Comparison of ENCODE assay signal across 20 mouse cellular contexts in genomic region chr10:85291733-85292476, GRCm38 (mm10).
DNase-seq lines count a peak whose midpoint lies in the region; ATAC-seq and TF ChIP-seq lines count a peak whose summit lies in the region.
"Had no signal": no experiment of that assay in that cellular context is flagged by ENCODE, and none has a peak within 500 bp of the region (broad histone marks: within the 10 kb centered on the region; RNA-seq: fewer than 3 reads in every experiment).

No protein-coding gene starts in this region.

- H3K9ac ChIP-seq in hindbrain, embryonic 13.5 days = no peak overlapping the region
- no peak overlapping the region for H3K9ac ChIP-seq in hindbrain, embryonic 11.5 days (ENCODE audit: low read depth, low read length)
- no peak overlapping the region for H3K9ac ChIP-seq in forebrain, embryonic 14.5 days (ENCODE audit: low read length)
- H3K9ac ChIP-seq in hindbrain, embryonic 15.5 days = no peak overlapping the region
- no peak overlapping the region for H3K9ac ChIP-seq in midbrain, postnatal 0 days (replicated peaks; ENCODE audit: low read length, poor library complexity, severe bottlenecking)
- H3K9ac ChIP-seq: kidney, embryonic 15.5 days had no signal

- H3K9me3 ChIP-seq in hindbrain, embryonic 13.5 days = no peaks in the 10 kb centered on the region
- no peaks in the 10 kb centered on the region for H3K9me3 ChIP-seq in hindbrain, embryonic 11.5 days (ENCODE audit: control insufficient read depth, low read length)
- H3K9me3 ChIP-seq in forebrain, embryonic 14.5 days (replicated peaks; ENCODE audit: control insufficient read depth, low read length) = no peaks in the 10 kb centered on the region
- no peaks in the 10 kb centered on the region for H3K9me3 ChIP-seq in hindbrain, embryonic 15.5 days
- H3K9me3 ChIP-seq in midbrain, postnatal 0 days (ENCODE audit: low read length) = no peaks in the 10 kb centered on the region
- H3K9me3 ChIP-seq: heart, embryonic 10.5 days; kidney, embryonic 15.5 days; limb, embryonic 10.5 days had no signal

- peaks cover 21% of the 10 kb centered on the region for H3K4me1 ChIP-seq in hindbrain, embryonic 13.5 days (replicated peaks)
- no peaks in the 10 kb centered on the region for H3K4me1 ChIP-seq in hindbrain, embryonic 11.5 days (replicated peaks; ENCODE audit: control insufficient read depth, insufficient read depth, low read length)
- peaks cover 12% of the 10 kb centered on the region for H3K4me1 ChIP-seq in forebrain, embryonic 14.5 days (ENCODE audit: control insufficient read depth, insufficient read depth, low read length)
- peaks cover 10% of the 10 kb centered on the region for H3K4me1 ChIP-seq in hindbrain, embryonic 15.5 days (replicated peaks)
- H3K4me1 ChIP-seq in midbrain, postnatal 0 days (ENCODE audit: insufficient read depth, low read length) = peaks cover 5% of the 10 kb centered on the region; the same call in 1 of the 2 replicates
- H3K4me1 ChIP-seq: heart, embryonic 10.5 days; kidney, embryonic 15.5 days; limb, embryonic 10.5 days had no signal

- peak; percentile 67 for ATAC-seq in hindbrain, embryonic 13.5 days (ENCODE audit: low FRiP score)
- no peak for ATAC-seq in hindbrain, embryonic 11.5 days (ENCODE audit: low FRiP score)
- ATAC-seq in forebrain, embryonic 14.5 days = peak; percentile 84
- 0 out of 2 replicates have a peak, but pooled peaks have one; percentile 59 for ATAC-seq in hindbrain, embryonic 15.5 days (ENCODE audit: low FRiP score, low read depth)
- no peak for ATAC-seq in midbrain, postnatal 0 days (ENCODE audit: low FRiP score)
- ATAC-seq: activated CD4-positive, CD25-positive, alpha-beta regulatory T cell, adult 4 months; inflammation-experienced regulatory T-cells, adult 6 months; Patski had no signal

- no peaks in the 10 kb centered on the region for H3K27me3 ChIP-seq in hindbrain, embryonic 13.5 days
- no peaks in the 10 kb centered on the region for H3K27me3 ChIP-seq in hindbrain, embryonic 11.5 days (ENCODE audit: control insufficient read depth, insufficient read depth, low read length)
- no peaks in the 10 kb centered on the region for H3K27me3 ChIP-seq in forebrain, embryonic 14.5 days (replicated peaks; ENCODE audit: control insufficient read depth, insufficient read depth, low read length)
- no peaks in the 10 kb centered on the region for H3K27me3 ChIP-seq in hindbrain, embryonic 15.5 days
- no peaks in the 10 kb centered on the region for H3K27me3 ChIP-seq in midbrain, postnatal 0 days (ENCODE audit: insufficient read depth, low read length)
- H3K27me3 ChIP-seq: kidney, embryonic 15.5 days had no signal

- no peak for TF ChIP-seq CTCF in midbrain, postnatal 0 days (IDR thresholded peaks at IDR 0.05)

- H3K27ac ChIP-seq in hindbrain, embryonic 13.5 days = peak overlapping the region; percentile 37; the same call in 1 of the 2 replicates
- H3K27ac ChIP-seq in hindbrain, embryonic 11.5 days (ENCODE audit: low read depth, low read length) = no peak overlapping the region
- H3K27ac ChIP-seq in forebrain, embryonic 14.5 days (ENCODE audit: low read depth, low read length) = no peak overlapping the region
- H3K27ac ChIP-seq in hindbrain, embryonic 15.5 days (replicated peaks) = no peak overlapping the region
- H3K27ac ChIP-seq in midbrain, postnatal 0 days (ENCODE audit: low read depth, low read length) = no peak overlapping the region
- H3K27ac ChIP-seq: heart, embryonic 10.5 days; kidney, embryonic 15.5 days; limb, embryonic 10.5 days had no signal

- no peak overlapping the region for H3K4me3 ChIP-seq in hindbrain, embryonic 13.5 days
- H3K4me3 ChIP-seq in hindbrain, embryonic 11.5 days (ENCODE audit: low read depth, low read length) = no peak overlapping the region
- no peak overlapping the region for H3K4me3 ChIP-seq in forebrain, embryonic 14.5 days (ENCODE audit: low read depth, low read length)
- no peak overlapping the region for H3K4me3 ChIP-seq in hindbrain, embryonic 15.5 days
- no peak overlapping the region for H3K4me3 ChIP-seq in midbrain, postnatal 0 days (ENCODE audit: low read depth, low read length)
- H3K4me3 ChIP-seq: heart, embryonic 10.5 days; kidney, embryonic 15.5 days; limb, embryonic 10.5 days had no signal

- 80% methylated on average over 5 of the region's 5 CpGs for WGBS in hindbrain, embryonic 13.5 days
- WGBS in hindbrain, embryonic 11.5 days = 89% methylated on average over 5 of the region's 5 CpGs
- 68% methylated on average over 5 of the region's 5 CpGs for WGBS in forebrain, embryonic 14.5 days
- 78% methylated on average over 5 of the region's 5 CpGs for WGBS in hindbrain, embryonic 15.5 days
- WGBS in midbrain, postnatal 0 days = 87% methylated on average over 5 of the region's 5 CpGs

- no peak for DNase-seq in hindbrain, embryonic 11.5 days (ENCODE audit: low spot score)
- peak; percentile 70 for DNase-seq in forebrain, embryonic 14.5 days (ENCODE audit: low spot score)
- DNase-seq in midbrain, postnatal 0 days (ENCODE audit: low spot score) = peak; percentile 37
- no peak for DNase-seq in kidney, adult 11 months
- no peak for DNase-seq in adrenal gland, postnatal 4 days (ENCODE audit: low spot score in 2 of 2)
- DNase-seq: adrenal gland, postnatal 36 days; cerebellum, postnatal 25 days; gastrocnemius, postnatal 14 days; heart, postnatal 10 days; lung, adult 2 months; lung, postnatal 4 days had no signal

- H3K36me3 ChIP-seq in hindbrain, embryonic 13.5 days = no peaks in the 10 kb centered on the region
- H3K36me3 ChIP-seq in hindbrain, embryonic 11.5 days (ENCODE audit: control insufficient read depth, insufficient read depth, low read length) = no peaks in the 10 kb centered on the region
- H3K36me3 ChIP-seq in forebrain, embryonic 14.5 days (ENCODE audit: control insufficient read depth, insufficient read depth, low read length) = no peaks in the 10 kb centered on the region
- no peaks in the 10 kb centered on the region for H3K36me3 ChIP-seq in hindbrain, embryonic 15.5 days
- no peaks in the 10 kb centered on the region for H3K36me3 ChIP-seq in midbrain, postnatal 0 days (ENCODE audit: insufficient read depth, low read length)
- H3K36me3 ChIP-seq: heart, embryonic 10.5 days; kidney, embryonic 15.5 days; limb, embryonic 10.5 days had no signal

- no peak overlapping the region for H3K4me2 ChIP-seq in hindbrain, embryonic 13.5 days
- no peak overlapping the region for H3K4me2 ChIP-seq in hindbrain, embryonic 11.5 days (replicated peaks; ENCODE audit: low read depth, low read length)
- H3K4me2 ChIP-seq in forebrain, embryonic 14.5 days (ENCODE audit: low read length) = no peak overlapping the region
- H3K4me2 ChIP-seq in hindbrain, embryonic 15.5 days = no peak overlapping the region
- H3K4me2 ChIP-seq in midbrain, postnatal 0 days (ENCODE audit: low read depth, low read length, poor library complexity, severe bottlenecking) = no peak overlapping the region
- H3K4me2 ChIP-seq: kidney, embryonic 15.5 days; liver, embryonic 11.5 days had no signal

Comparison
In these comparisons a context has a peak if more than half of its experiments do, and no peak if none do; other contexts are left out.
1. ATAC-seq: peak in hindbrain, embryonic 13.5 days (single experiment), forebrain, embryonic 14.5 days (single experiment) and hindbrain, embryonic 15.5 days (single experiment); none in hindbrain, embryonic 11.5 days (single experiment) and midbrain, postnatal 0 days (single experiment).
2. DNase-seq: peak in forebrain, embryonic 14.5 days (single experiment) and midbrain, postnatal 0 days (single experiment); none in hindbrain, embryonic 11.5 days (single experiment), kidney, adult 11 months (single experiment) and adrenal gland, postnatal 4 days (0 of 2).